Mouse (Mus musculus): ENCODE measurements around the gene Smgc. TPM values are rescaled to one million over a fixed set of nuclear protein-coding genes. Genes with fewer than 3 reads are reported as not detected.
"Not testable (repeated sequence)": the region's sequence is repeated elsewhere in the genome, so short reads cannot be mapped to it uniquely, and the experiment has no call there.

The Smgc gene
- polyA plus RNA-seq (2012; fragmentation: generic; extraction: Trizol) = not detected
- long read RNA-seq, experiment 1 = 0 reads
- long read RNA-seq, experiment 2 = 0 reads

DNA sequence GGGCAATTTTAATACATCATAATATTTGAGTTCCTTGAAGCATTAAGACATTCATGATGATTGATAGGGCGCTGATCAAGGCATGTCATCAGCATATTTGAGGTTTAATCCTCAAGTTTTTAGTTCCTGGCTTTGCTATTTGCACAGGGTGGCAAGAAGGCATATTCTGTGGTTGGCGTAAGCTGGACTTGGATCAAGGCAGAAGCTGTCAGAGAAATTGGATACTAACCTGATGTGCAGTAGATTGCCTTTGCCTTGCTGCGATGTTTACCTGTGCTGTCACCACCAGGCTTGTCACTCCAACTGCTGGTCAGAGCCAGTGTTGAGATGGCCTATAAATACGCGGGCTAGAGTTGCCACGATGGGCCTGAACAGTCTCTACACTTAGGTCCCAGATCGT lies at the start of gene Smgc:
Gene Smgc, plus strand, starts transcription at position 301 of the 400 bp plus-strand sequence.
- H3K27me3 ChIP-seq (ENCODE audit: control insufficient read depth, insufficient read depth, insufficient read length) = no peaks in the 10 kb centered on the region
- no peaks in the 10 kb centered on the region for H3K79me3 ChIP-seq (ENCODE audit: low read depth)
- H3K36me3 ChIP-seq (ENCODE audit: control insufficient read depth, insufficient read depth) = no peaks in the 10 kb centered on the region
- no peaks in the 10 kb centered on the region for H3K79me2 ChIP-seq (ENCODE audit: control insufficient read depth, insufficient read depth)
- H3ac ChIP-seq (ENCODE audit: control insufficient read depth, insufficient read length, low read depth) = no peak within 1 kb of the TSS
- TF ChIP-seq FOSL1 (IDR thresholded peaks at IDR 0.05; ENCODE audit: insufficient read depth, low read length, poor library complexity, severe bottlenecking) (no peak), USF1 (IDR thresholded peaks at IDR 0.05; ENCODE audit: low read depth) (no peak), CTCF (IDR thresholded peaks at IDR 0.05; ENCODE audit: control insufficient read depth, insufficient read depth, insufficient read length) (no peak), MAX (IDR thresholded peaks at IDR 0.05) (no peak), CEBPB (IDR thresholded peaks at IDR 0.05; ENCODE audit: low read depth) (no peak), MYOG (IDR thresholded peaks at IDR 0.05; ENCODE audit: control insufficient read depth, extremely low read depth, insufficient read length) (no peak), MYOD1 (IDR thresholded peaks at IDR 0.05; ENCODE audit: control insufficient read depth, insufficient read length, low read depth) (no peak)
- H3K4me3 ChIP-seq (ENCODE audit: insufficient read depth, poor library complexity, severe bottlenecking) = no peak within 1 kb of the TSS

DNA sequence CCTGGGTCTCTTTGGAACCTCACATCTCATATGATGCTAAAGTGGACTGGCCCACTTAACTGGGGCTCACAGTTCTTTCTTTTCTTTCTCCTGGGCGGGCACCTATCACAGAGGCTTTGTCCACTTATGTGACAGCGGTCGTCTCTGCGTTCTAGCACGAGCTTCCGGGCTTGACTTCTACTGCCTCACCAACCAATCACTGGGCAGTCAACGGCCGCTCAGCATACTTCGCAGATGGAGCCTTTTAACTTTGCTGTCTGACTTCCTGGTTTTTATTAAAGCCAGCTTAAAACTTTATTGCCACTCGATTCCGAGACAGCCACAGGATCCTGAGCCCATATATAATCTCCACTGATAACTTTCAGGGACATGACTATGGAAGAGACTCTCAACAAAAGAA lies 49.7 kb upstream of the Smgc start:
- no peak overlapping the region for H3K4me3 ChIP-seq (ENCODE audit: insufficient read depth, poor library complexity, severe bottlenecking)
- no peaks in the 10 kb centered on the region for H3K79me3 ChIP-seq (ENCODE audit: low read depth)
- peaks cover 7% of the 10 kb centered on the region for H3K36me3 ChIP-seq (ENCODE audit: control insufficient read depth, insufficient read depth)
- TF ChIP-seq MYOG (IDR thresholded peaks at IDR 0.05; ENCODE audit: control insufficient read depth, extremely low read depth, insufficient read length) = no peak
- no peak for TF ChIP-seq FOSL1 (IDR thresholded peaks at IDR 0.05; ENCODE audit: insufficient read depth, low read length, poor library complexity, severe bottlenecking)
- no peak for TF ChIP-seq CEBPB (IDR thresholded peaks at IDR 0.05; ENCODE audit: low read depth)
- TF ChIP-seq MYOD1 (IDR thresholded peaks at IDR 0.05; ENCODE audit: control insufficient read depth, insufficient read length, low read depth) = no peak
- no peak for TF ChIP-seq USF1 (IDR thresholded peaks at IDR 0.05; ENCODE audit: low read depth)
- no peak for TF ChIP-seq MAX (IDR thresholded peaks at IDR 0.05)
- TF ChIP-seq CTCF (IDR thresholded peaks at IDR 0.05; ENCODE audit: control insufficient read depth, insufficient read depth, insufficient read length) = no peak
- H3K79me2 ChIP-seq (ENCODE audit: control insufficient read depth, insufficient read depth) = no peaks in the 10 kb centered on the region
- no peaks in the 10 kb centered on the region for H3K27me3 ChIP-seq (ENCODE audit: control insufficient read depth, insufficient read depth, insufficient read length)
- no peak overlapping the region for H3ac ChIP-seq (ENCODE audit: control insufficient read depth, insufficient read length, low read depth)

DNA sequence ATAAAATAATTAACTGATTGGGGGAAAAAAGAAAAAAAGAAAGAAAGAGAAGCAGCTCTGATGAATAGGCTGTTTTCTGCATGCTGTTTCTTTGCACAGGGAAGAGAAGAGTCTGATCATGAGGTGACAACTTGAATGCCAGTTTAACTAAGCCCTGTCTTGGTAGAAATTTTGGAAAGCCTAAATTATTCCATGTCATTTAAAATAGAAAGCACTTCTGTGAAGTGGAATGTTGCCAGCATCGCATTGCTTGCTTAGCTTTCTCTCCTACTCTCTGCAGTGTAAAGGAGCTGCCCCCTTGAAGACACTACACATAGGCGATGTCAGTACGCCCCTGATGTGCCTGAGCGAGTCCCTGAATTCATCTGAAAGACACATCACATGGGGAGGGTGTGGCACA lies 31.6 kb upstream of the Smgc start:
- Histone ChIP-seq H3K4me3 (ENCODE audit: insufficient read depth, poor library complexity, severe bottlenecking) (no peak overlapping the region), H3K27me3 (ENCODE audit: control insufficient read depth, insufficient read depth, insufficient read length) (no peaks in the 10 kb centered on the region), H3K36me3 (ENCODE audit: control insufficient read depth, insufficient read depth) (peaks cover 35% of the 10 kb centered on the region), H3ac (ENCODE audit: control insufficient read depth, insufficient read length, low read depth) (no peak overlapping the region), H3K79me2 (ENCODE audit: control insufficient read depth, insufficient read depth) (no peaks in the 10 kb centered on the region), H3K79me3 (ENCODE audit: low read depth) (no peaks in the 10 kb centered on the region)
- TF ChIP-seq FOSL1 (IDR thresholded peaks at IDR 0.05; ENCODE audit: insufficient read depth, low read length, poor library complexity, severe bottlenecking) (no peak), USF1 (IDR thresholded peaks at IDR 0.05; ENCODE audit: low read depth) (no peak), MAX (IDR thresholded peaks at IDR 0.05) (no peak), CEBPB (IDR thresholded peaks at IDR 0.05; ENCODE audit: low read depth) (no peak), MYOG (IDR thresholded peaks at IDR 0.05; ENCODE audit: control insufficient read depth, extremely low read depth, insufficient read length) (no peak), MYOD1 (IDR thresholded peaks at IDR 0.05; ENCODE audit: control insufficient read depth, insufficient read length, low read depth) (no peak)

DNA sequence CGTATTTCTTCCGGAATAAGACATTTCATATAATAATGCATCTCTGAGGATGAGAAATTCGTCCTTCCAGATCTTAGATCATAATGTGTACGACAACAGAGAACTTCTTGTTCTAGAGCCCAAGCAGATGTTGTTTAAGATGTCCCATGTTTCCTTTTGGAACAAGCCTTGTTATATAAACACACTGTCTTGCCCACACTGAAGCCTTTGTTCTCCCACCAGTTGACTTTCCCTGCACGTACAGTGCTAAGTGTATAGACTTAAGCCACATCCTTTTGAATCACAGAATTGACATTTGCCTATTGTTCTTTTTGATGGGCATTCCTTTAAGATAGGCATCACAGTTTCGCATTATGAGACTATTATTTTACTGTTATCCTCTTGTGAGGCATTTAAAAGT lies 2.7 kb upstream of the Smgc start:
- TF ChIP-seq MYOG (IDR thresholded peaks at IDR 0.05; ENCODE audit: control insufficient read depth, extremely low read depth, insufficient read length) = no peak
- TF ChIP-seq CTCF (IDR thresholded peaks at IDR 0.05; ENCODE audit: control insufficient read depth, insufficient read depth, insufficient read length) = no peak
- no peak for TF ChIP-seq CEBPB (IDR thresholded peaks at IDR 0.05; ENCODE audit: low read depth)
- TF ChIP-seq FOSL1 (IDR thresholded peaks at IDR 0.05; ENCODE audit: insufficient read depth, low read length, poor library complexity, severe bottlenecking) = no peak
- TF ChIP-seq USF1 (IDR thresholded peaks at IDR 0.05; ENCODE audit: low read depth) = no peak
- TF ChIP-seq MAX (IDR thresholded peaks at IDR 0.05) = no peak
- no peak for TF ChIP-seq MYOD1 (IDR thresholded peaks at IDR 0.05; ENCODE audit: control insufficient read depth, insufficient read length, low read depth)
- H3K4me3 ChIP-seq (ENCODE audit: insufficient read depth, poor library complexity, severe bottlenecking) = no peak overlapping the region
- H3K36me3 ChIP-seq (ENCODE audit: control insufficient read depth, insufficient read depth) = no peaks in the 10 kb centered on the region
- no peak overlapping the region for H3ac ChIP-seq (ENCODE audit: control insufficient read depth, insufficient read length, low read depth)
- H3K79me2 ChIP-seq (ENCODE audit: control insufficient read depth, insufficient read depth) = no peaks in the 10 kb centered on the region
- no peaks in the 10 kb centered on the region for H3K27me3 ChIP-seq (ENCODE audit: control insufficient read depth, insufficient read depth, insufficient read length)
- H3K79me3 ChIP-seq (ENCODE audit: low read depth) = no peaks in the 10 kb centered on the region

DNA sequence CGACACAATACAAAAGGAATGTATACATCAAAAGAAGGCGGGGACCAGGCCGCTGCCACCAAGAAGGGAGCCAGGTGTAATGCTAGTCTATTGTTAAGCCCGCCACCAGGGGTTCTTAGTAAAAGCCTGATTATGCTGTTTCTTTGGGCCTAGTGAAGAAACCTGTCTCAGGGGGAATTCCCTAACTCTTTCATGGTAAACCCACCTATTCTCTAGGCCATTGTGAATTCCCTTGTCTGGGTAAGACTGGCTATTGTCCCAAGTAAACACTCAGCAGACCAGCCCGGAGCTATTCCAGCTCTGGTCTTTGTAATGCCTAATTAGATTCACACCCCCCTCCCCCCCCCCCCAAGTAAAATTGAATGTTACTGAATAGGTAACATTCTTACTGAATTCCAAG lies 26.1 kb downstream of the Smgc start:
- not testable (repeated sequence) for H3K79me3 ChIP-seq (ENCODE audit: low read depth); H3K79me2 ChIP-seq (ENCODE audit: control insufficient read depth, insufficient read depth); H3K27me3 ChIP-seq (ENCODE audit: control insufficient read depth, insufficient read depth, insufficient read length); H3K36me3 ChIP-seq (ENCODE audit: control insufficient read depth, insufficient read depth); H3ac ChIP-seq (ENCODE audit: control insufficient read depth, insufficient read length, low read depth); H3K4me3 ChIP-seq (ENCODE audit: insufficient read depth, poor library complexity, severe bottlenecking)

DNA sequence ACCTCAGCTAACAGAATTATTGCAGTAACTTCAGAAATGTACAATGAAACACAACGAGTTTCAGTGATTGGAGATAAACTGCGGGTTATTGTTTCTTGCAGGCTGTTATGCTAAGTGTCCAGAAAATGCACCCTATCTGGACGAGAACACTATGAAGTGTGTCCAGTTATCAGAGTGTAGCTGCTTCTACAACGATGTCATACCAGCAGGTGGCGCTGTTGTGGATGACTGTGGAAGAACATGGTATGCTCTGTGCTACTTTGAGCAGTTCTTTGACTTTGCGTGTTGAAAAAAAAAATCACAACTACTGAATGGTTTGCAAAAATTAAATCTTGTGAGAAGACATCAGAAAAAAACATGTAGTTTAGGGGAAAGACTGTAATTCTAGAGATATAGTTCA lies 62.2 kb downstream of the Smgc start:
- no peaks in the 10 kb centered on the region for H3K36me3 ChIP-seq (ENCODE audit: control insufficient read depth, insufficient read depth)
- no peak for TF ChIP-seq FOSL1 (IDR thresholded peaks at IDR 0.05; ENCODE audit: insufficient read depth, low read length, poor library complexity, severe bottlenecking)
- no peak for TF ChIP-seq USF1 (IDR thresholded peaks at IDR 0.05; ENCODE audit: low read depth)
- no peak for TF ChIP-seq MYOD1 (IDR thresholded peaks at IDR 0.05; ENCODE audit: control insufficient read depth, insufficient read length, low read depth)
- TF ChIP-seq CEBPB (IDR thresholded peaks at IDR 0.05; ENCODE audit: low read depth) = no peak
- TF ChIP-seq MAX (IDR thresholded peaks at IDR 0.05) = no peak
- TF ChIP-seq CTCF (IDR thresholded peaks at IDR 0.05; ENCODE audit: control insufficient read depth, insufficient read depth, insufficient read length) = no peak
- H3K27me3 ChIP-seq (ENCODE audit: control insufficient read depth, insufficient read depth, insufficient read length) = no peaks in the 10 kb centered on the region
- H3K79me2 ChIP-seq (ENCODE audit: control insufficient read depth, insufficient read depth) = no peaks in the 10 kb centered on the region
- H3K4me3 ChIP-seq (ENCODE audit: insufficient read depth, poor library complexity, severe bottlenecking) = no peak overlapping the region
- H3ac ChIP-seq (ENCODE audit: control insufficient read depth, insufficient read length, low read depth) = no peak overlapping the region
- H3K79me3 ChIP-seq (ENCODE audit: low read depth) = no peaks in the 10 kb centered on the region

DNA sequence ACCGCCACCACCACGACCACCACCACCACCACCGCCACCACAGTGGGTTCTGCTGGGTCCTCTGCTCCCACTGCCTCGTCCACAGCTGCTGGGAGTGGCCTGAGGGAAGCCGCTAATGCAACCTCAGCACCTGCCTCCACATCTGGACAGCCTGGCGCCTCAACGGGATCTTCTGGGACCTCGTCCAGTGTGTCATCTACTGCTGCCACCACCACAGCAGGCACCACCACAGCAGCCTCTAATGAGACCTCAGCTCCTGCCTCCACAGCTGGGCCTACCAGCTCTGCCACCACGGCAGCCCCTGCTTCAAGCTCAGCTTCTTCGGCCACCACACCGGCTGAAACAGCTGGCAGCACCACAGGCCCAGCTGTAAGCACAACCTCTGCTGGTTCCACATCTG lies 69.0 kb downstream of the Smgc start:
- H3K27me3 ChIP-seq (ENCODE audit: control insufficient read depth, insufficient read depth, insufficient read length); H3K79me2 ChIP-seq (ENCODE audit: control insufficient read depth, insufficient read depth); H3ac ChIP-seq (ENCODE audit: control insufficient read depth, insufficient read length, low read depth); H3K79me3 ChIP-seq (ENCODE audit: low read depth); H3K36me3 ChIP-seq (ENCODE audit: control insufficient read depth, insufficient read depth); H3K4me3 ChIP-seq (ENCODE audit: insufficient read depth, poor library complexity, severe bottlenecking): not testable (repeated sequence)

Data from C2C12 (cell line).